Mouse (Mus musculus) stomach, postnatal 0 days (tissue): Measurements from ENCODE around the gene Snx9.

ENCODE experiments used
- CTCF ChIP-seq: IDR thresholded peaks from 2 replicates; pipeline ENCODE4 v1.5.1; 2016; ENCODE audit warnings: antibody characterized with exemption, low read depth, mild to moderate bottlenecking, moderate library complexity
- EP300 ChIP-seq: optimal IDR thresholded peaks from 2 replicates; pipeline ENCODE3; 2016; ENCODE audit warnings: antibody characterized with exemption

DNA sequence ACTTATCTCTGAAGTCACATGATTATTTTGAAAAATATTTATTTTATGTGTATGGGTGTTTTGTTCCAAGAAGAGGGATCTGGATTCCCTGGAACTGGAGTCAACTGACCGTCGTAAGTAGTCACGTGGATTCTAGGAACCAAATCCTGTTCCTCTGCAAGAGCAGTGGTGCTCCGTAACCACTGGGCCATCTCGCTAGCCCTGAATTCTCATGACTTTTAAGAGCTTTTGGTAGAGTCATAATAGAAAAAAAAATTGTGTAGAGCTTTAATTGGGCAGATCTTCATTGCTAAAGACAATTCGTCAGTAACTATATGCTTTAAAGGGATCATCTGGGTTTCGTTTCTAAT, 2.5 kb downstream of the Snx9 start:
- TF ChIP-seq CTCF (no peak), EP300 (no peak)
